Mouse (Mus musculus) limb, embryonic 14.5 days (tissue): ENCODE results near the gene Bmper. TPM values are rescaled to one million over a fixed set of nuclear protein-coding genes. Genes with fewer than 3 reads are reported as not detected.
A peak's percentile ranks its signal among the peaks of the same experiment; 100 is the strongest.

Experiments used
- ATAC-seq: fragments of 200-750 bp; cut with Nextera tagmentation; 2 replicates; pipeline ENCODE4 v1.8.0; 2017; ENCODE audit warnings: low read depth, moderate number of reproducible peaks, moderate TSS enrichment; ENCODE audit not compliant: low FRiP score
- DNase-seq: peaks from one replicate; pipeline ENCODE4 v3.0.0-alpha.2; 2015; ENCODE audit warnings: low spot score
- H3K27ac ChIP-seq: fragments of 300-500 bp; sonication (generic); replicated peaks from 2 replicates; pipeline ENCODE4 v1.5.1; 2014; ENCODE audit warnings: low read depth, mild to moderate bottlenecking, low read length, moderate library complexity, mixed read lengths
- H3K27me3 ChIP-seq: fragments of 300-500 bp; sonication (generic); 2 replicates; pipeline ENCODE4 v1.6.1; 2014; ENCODE audit warnings: low read length, mixed read lengths; ENCODE audit not compliant: control insufficient read depth, insufficient read depth
- H3K36me3 ChIP-seq: fragments of 300-500 bp; sonication (generic); 2 replicates; pipeline ENCODE4 v1.6.1; 2014; ENCODE audit warnings: mild to moderate bottlenecking, low read length, moderate library complexity, mixed read lengths; ENCODE audit not compliant: control insufficient read depth, insufficient read depth
- H3K4me1 ChIP-seq: fragments of 300-500 bp; sonication (generic); 2 replicates; pipeline ENCODE4 v1.6.1; 2014; ENCODE audit warnings: antibody characterized with exemption, low read length, mixed read lengths; ENCODE audit not compliant: control insufficient read depth, insufficient read depth
- H3K4me2 ChIP-seq: fragments of 300-500 bp; sonication (generic); replicated peaks from 2 replicates; pipeline ENCODE4 v1.6.1; 2014; ENCODE audit warnings: low read depth, mild to moderate bottlenecking, low read length, moderate library complexity; ENCODE audit not compliant: severe bottlenecking
- H3K4me3 ChIP-seq: fragments of 300-500 bp; sonication (generic); replicated peaks from 2 replicates; pipeline ENCODE4 v1.5.1; 2014; ENCODE audit warnings: low read length
- H3K9ac ChIP-seq: fragments of 300-500 bp; sonication (generic); 2 replicates; pipeline ENCODE4 v1.6.1; 2014; ENCODE audit warnings: mild to moderate bottlenecking, low read depth, low read length, moderate library complexity; ENCODE audit not compliant: severe bottlenecking
- H3K9me3 ChIP-seq: fragments of 300-500 bp; sonication (generic); 2 replicates; pipeline ENCODE4 v1.6.1; 2016; ENCODE audit warnings: low read length; ENCODE audit not compliant: control insufficient read depth
- POLR2A ChIP-seq: fragments of 200-500 bp; IDR thresholded peaks from 2 replicates; pipeline ENCODE4 v1.8.0; 2012; ENCODE audit warnings: inconsistent platforms, mild to moderate bottlenecking, moderate library complexity, borderline replicate concordance; ENCODE audit not compliant: insufficient read depth, insufficient read length; ENCODE audit errors: extremely low read depth
- WGBS: fragments of 180-500 bp; shearing (Covaris S2); extraction: QIAGEN DNeasy Blood & Tissue Kit; methylation state at CpG from one replicate; pipeline ENCODE4 v1.1.7; 2014; 5-methylcytosine and 5-hydroxymethylcytosine counted together
- polyA plus RNA-seq, 2 experiments: library from polyadenylated mRNA; depleted of rRNA in 1 of 2; stranded (reverse) in 1 of 2; unstranded in 1 of 2; fragments of >200 nt; fragmentation: Nextera tagmentation in 1 of 2; extraction: Ambion mirVana in 1 of 2; gene quantifications; 2 replicates each; pipeline versions ENCODE4 v1.2.1 to v1.2.3; 2012 to 2014

Gene Bmper
- polyA plus RNA-seq, 2 experiments = 13.1 to 15.7 TPM

- no peaks in the 10 kb centered on the region for H3K9me3 ChIP-seq
- no peaks in the 10 kb centered on the region for H3K36me3 ChIP-seq
- H3K4me2 ChIP-seq = no peak overlapping the region
- WGBS = 92% methylated on average over 5 of the region's 5 CpGs
- ATAC-seq (no peak), DNase-seq (no peak)
- H3K27me3 ChIP-seq = no peaks in the 10 kb centered on the region
- no peak overlapping the region for H3K27ac ChIP-seq
- no peak overlapping the region for H3K9ac ChIP-seq
- H3K4me1 ChIP-seq = no peaks in the 10 kb centered on the region
- TF ChIP-seq POLR2A = no peak
- H3K4me3 ChIP-seq = no peak overlapping the region
These were observed 265.4 kb downstream of the Bmper start for GRCm38 (mm10) chr9:23488265-23488664.

GRCm38 (mm10) chr9:23495400-23495799, 272.5 kb downstream of the Bmper start:
- no peak for TF ChIP-seq POLR2A
- no peak overlapping the region for H3K4me3 ChIP-seq
- H3K9ac ChIP-seq = no peak overlapping the region
- no peaks in the 10 kb centered on the region for H3K4me1 ChIP-seq
- no peaks in the 10 kb centered on the region for H3K27me3 ChIP-seq
- 81% methylated on average over 4 of the region's 4 CpGs for WGBS
- H3K9me3 ChIP-seq = no peaks in the 10 kb centered on the region
- no peak overlapping the region for H3K27ac ChIP-seq
- ATAC-seq = no peak
- no peak for DNase-seq
- H3K36me3 ChIP-seq = no peaks in the 10 kb centered on the region
- no peak overlapping the region for H3K4me2 ChIP-seq

- WGBS = 15% methylated on average over 3 of the region's 3 CpGs
- Histone ChIP-seq H3K27ac (no peak overlapping the region), H3K4me3 (no peak overlapping the region), H3K9me3 (no peaks in the 10 kb centered on the region; the same call in 1 of the 2 replicates), H3K4me1 (no peaks in the 10 kb centered on the region), H3K9ac (no peak overlapping the region), H3K27me3 (no peaks in the 10 kb centered on the region), H3K4me2 (no peak overlapping the region), H3K36me3 (no peaks in the 10 kb centered on the region)
- TF ChIP-seq POLR2A = no peak
- DNase-seq (peak; percentile 9), ATAC-seq (no peak)
These were observed 274.8 kb downstream of the Bmper start for GRCm38 (mm10) chr9:23497626-23498025.

- no peak overlapping the region for H3K9ac ChIP-seq
- no peaks in the 10 kb centered on the region for H3K4me1 ChIP-seq
- ATAC-seq = no peak
- H3K4me2 ChIP-seq = no peak overlapping the region
- no peaks in the 10 kb centered on the region for H3K9me3 ChIP-seq
- no peaks in the 10 kb centered on the region for H3K27me3 ChIP-seq
- WGBS = 11% methylated on average over 1 of the region's 1 CpGs
- DNase-seq = no peak
- no peaks in the 10 kb centered on the region for H3K36me3 ChIP-seq
- no peak for TF ChIP-seq POLR2A
- H3K4me3 ChIP-seq = no peak overlapping the region
- H3K27ac ChIP-seq = no peak overlapping the region
These were observed 311.0 kb downstream of the Bmper start for GRCm38 (mm10) chr9:23533870-23534269.
